In the genomic region with DNA sequence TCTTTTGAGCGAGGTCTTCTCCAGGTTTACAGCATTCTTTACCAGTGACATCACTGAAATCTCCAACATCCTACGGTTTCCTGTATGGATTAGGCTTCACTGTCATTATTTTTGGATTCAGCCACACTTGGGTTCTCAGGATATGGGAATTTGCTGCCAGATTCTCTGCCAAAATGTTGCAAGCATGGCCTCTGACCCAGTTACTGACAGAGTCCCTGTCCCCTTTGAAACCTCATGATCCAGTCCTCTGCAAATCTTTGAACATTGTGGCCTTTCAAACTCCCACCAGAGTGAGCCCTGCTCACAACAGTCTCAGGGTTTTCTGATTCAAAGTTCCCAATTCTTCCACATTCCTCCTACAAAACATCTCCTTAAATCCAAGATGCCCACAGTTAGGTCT, we compare ENCODE assay signal across 27 mouse cellular contexts.
DNase-seq lines count a peak whose midpoint lies in the region; ATAC-seq and TF ChIP-seq lines count a peak whose summit lies in the region.
"Had no signal": no experiment of that assay in that cellular context is flagged by ENCODE, and none has a peak within 500 bp of the region (broad histone marks: within the 10 kb centered on the region; RNA-seq: fewer than 3 reads in every experiment).

No protein-coding gene starts in this region.

- 69% methylated on average over 2 of the region's 2 CpGs for WGBS in lung, postnatal 0 days

- no peak overlapping the region for H3K9ac ChIP-seq in lung, postnatal 0 days (replicated peaks; ENCODE audit: low read depth)
- H3K9ac ChIP-seq: embryonic facial prominence, embryonic 13.5 days; forebrain, embryonic 15.5 days; heart, embryonic 13.5 days; hindbrain, embryonic 15.5 days; limb, embryonic 12.5 days; midbrain, embryonic 13.5 days; neural tube, embryonic 13.5 days had no signal

- TF ChIP-seq CTCF in lung, postnatal 0 days (IDR thresholded peaks at IDR 0.05), result no peak

- ATAC-seq in lung, postnatal 0 days, result no peak
- ATAC-seq: CD4-positive, CD25-positive, alpha-beta regulatory T cell, adult 4 months; forebrain, embryonic 15.5 days; inflammation-experienced regulatory T-cells, adult 6 months; midbrain, embryonic 13.5 days had no signal

- no peaks in the 10 kb centered on the region for H3K9me3 ChIP-seq in lung, postnatal 0 days (ENCODE audit: low read length)
- H3K9me3 ChIP-seq: embryonic facial prominence, embryonic 13.5 days; forebrain, embryonic 10.5 days; forebrain, embryonic 15.5 days; heart, embryonic 13.5 days; hindbrain, embryonic 10.5 days; hindbrain, embryonic 15.5 days; limb, embryonic 12.5 days; midbrain, embryonic 13.5 days; neural tube, embryonic 13.5 days had no signal

- peak; percentile 86 for DNase-seq in heart, adult 11 months
- DNase-seq in heart, postnatal 25 days (ENCODE audit: low spot score), result no peak
- DNase-seq in lung, postnatal 0 days (ENCODE audit: low spot score), result peak; percentile 16
- no peak for DNase-seq in lung, postnatal 4 days
- peak; percentile 32 to 44 for DNase-seq in adrenal gland, postnatal 36 days
- DNase-seq in ovary, postnatal 14 days (ENCODE audit: low spot score), result no peak
- no peak for DNase-seq in gastrocnemius, postnatal 25 days
- DNase-seq: cerebellum, adult 11 months; cerebellum, adult 9-11 months; gastrocnemius, adult 2 months; heart, postnatal 10 days; kidney, adult 11 months; kidney, postnatal 36 days had no signal

- intact Hi-C loops in heart, postnatal 25 days (cut with DNase I), result no loop called here

- no peak overlapping the region for H3K4me2 ChIP-seq in lung, postnatal 0 days (replicated peaks; ENCODE audit: low read depth, low read length)
- H3K4me2 ChIP-seq: embryonic facial prominence, embryonic 13.5 days; forebrain, embryonic 15.5 days; heart, embryonic 13.5 days; hindbrain, embryonic 15.5 days; limb, embryonic 12.5 days; midbrain, embryonic 13.5 days; neural tube, embryonic 13.5 days had no signal

- TF ChIP-seq EP300 in lung, postnatal 0 days (IDR thresholded peaks at IDR 0.05), result no peak

- H3K36me3 ChIP-seq in lung, postnatal 0 days (ENCODE audit: insufficient read depth, low read length), result no peaks in the 10 kb centered on the region
- H3K36me3 ChIP-seq: embryonic facial prominence, embryonic 13.5 days; forebrain, embryonic 10.5 days; forebrain, embryonic 15.5 days; heart, embryonic 13.5 days; hindbrain, embryonic 10.5 days; hindbrain, embryonic 15.5 days; limb, embryonic 12.5 days; midbrain, embryonic 13.5 days; neural tube, embryonic 13.5 days had no signal

- no peak overlapping the region for H3K27ac ChIP-seq in lung, postnatal 0 days (ENCODE audit: low read length)
- H3K27ac ChIP-seq: embryonic facial prominence, embryonic 13.5 days; forebrain, embryonic 10.5 days; forebrain, embryonic 15.5 days; gastrocnemius, adult 2 months; heart, embryonic 13.5 days; hindbrain, embryonic 10.5 days; hindbrain, embryonic 15.5 days; layer of hippocampus, adult 2 months; left cerebral cortex, adult 2 months; limb, embryonic 12.5 days; macrophage; midbrain, embryonic 13.5 days; neural tube, embryonic 13.5 days had no signal

- H3K4me3 ChIP-seq in lung, postnatal 0 days (ENCODE audit: low read depth, low read length), result no peak overlapping the region
- H3K4me3 ChIP-seq: embryonic facial prominence, embryonic 13.5 days; forebrain, embryonic 10.5 days; forebrain, embryonic 15.5 days; gastrocnemius, adult 2 months; heart, embryonic 13.5 days; hindbrain, embryonic 10.5 days; hindbrain, embryonic 15.5 days; layer of hippocampus, adult 2 months; left cerebral cortex, adult 2 months; limb, embryonic 12.5 days; midbrain, embryonic 13.5 days; neural tube, embryonic 13.5 days had no signal

- H3K4me1 ChIP-seq in lung, postnatal 0 days (ENCODE audit: insufficient read depth, low read depth, low read length), result no peaks in the 10 kb centered on the region

- no peaks in the 10 kb centered on the region for H3K27me3 ChIP-seq in lung, postnatal 0 days (replicated peaks; ENCODE audit: insufficient read depth, low read length)
- H3K27me3 ChIP-seq: embryonic facial prominence, embryonic 13.5 days; forebrain, embryonic 15.5 days; heart, embryonic 13.5 days; hindbrain, embryonic 15.5 days; limb, embryonic 12.5 days; midbrain, embryonic 13.5 days; neural tube, embryonic 13.5 days had no signal

Comparison
In these comparisons a context has a peak if more than half of its experiments do, and no peak if none do; other contexts are left out.
1. DNase-seq: peak in heart, adult 11 months (single experiment), lung, postnatal 0 days (single experiment) and adrenal gland, postnatal 36 days (2 of 2); none in heart, postnatal 25 days (single experiment), lung, postnatal 4 days (0 of 2), ovary, postnatal 14 days (single experiment) and gastrocnemius, postnatal 25 days (single experiment).